Mouse (Mus musculus): ENCODE data around the gene Fads2.

Fads2 gene

GRCm38 (mm10) chr19:10126479-10127250, 25.1 kb upstream of the Fads2 start:
- no peak overlapping the region for H3K4me3 ChIP-seq (replicated peaks; ENCODE audit: low read length)
- no peaks in the 10 kb centered on the region for H3K36me3 ChIP-seq (ENCODE audit: insufficient read depth, low read length)
- peaks cover 27% of the 10 kb centered on the region for H3K4me1 ChIP-seq (replicated peaks; ENCODE audit: low read depth, low read length)
- TF ChIP-seq POU5F1 (IDR thresholded peaks at IDR 0.05; ENCODE audit: borderline replicate concordance, low read length): no peak
- TF ChIP-seq CTCF (conservative IDR thresholded peaks at IDR 0.05; ENCODE audit: low read length): no peak
- TF ChIP-seq NANOG (IDR thresholded peaks at IDR 0.05; ENCODE audit: borderline replicate concordance, low read length): no peak
- no peaks in the 10 kb centered on the region for H3K27me3 ChIP-seq (ENCODE audit: insufficient read depth, low read length)
- no peaks in the 10 kb centered on the region for H3K9me3 ChIP-seq (ENCODE audit: low read length)

DNA sequence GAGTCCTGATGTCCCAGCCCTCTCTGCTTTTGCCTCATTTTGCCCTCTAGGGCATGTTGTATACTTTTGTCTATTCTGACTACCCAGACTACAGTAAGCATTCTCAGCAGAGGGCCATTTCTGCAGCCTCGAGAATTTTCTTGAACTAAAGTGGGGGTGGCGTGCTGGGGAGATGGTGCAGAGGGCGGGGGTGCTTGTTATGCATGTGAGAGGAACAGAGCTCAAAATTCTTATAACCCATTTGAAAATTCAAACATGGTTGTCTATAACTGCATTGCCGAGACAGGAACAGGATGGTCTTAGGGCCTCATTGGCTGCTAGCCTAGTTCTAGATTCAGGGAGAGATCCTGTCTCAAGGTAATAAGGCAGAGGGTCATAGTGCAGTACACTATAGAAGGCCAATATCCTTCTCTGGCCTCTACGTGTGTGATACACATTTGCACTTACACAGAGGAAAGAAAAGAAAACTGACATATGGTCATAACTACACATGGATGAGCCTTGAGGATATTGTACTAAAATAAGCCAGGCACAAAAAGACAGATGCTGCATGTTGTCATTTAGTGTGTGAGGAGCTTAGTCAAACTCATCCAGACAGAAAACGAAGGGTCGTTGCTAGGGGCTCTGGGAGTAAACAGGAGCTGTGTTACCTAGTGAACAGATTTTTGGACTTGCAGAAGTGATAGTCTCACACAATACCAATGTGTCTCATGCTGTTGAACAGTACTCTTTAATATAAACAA, 22.5 kb upstream of the Fads2 start:
- no peak for TF ChIP-seq POU5F1 (IDR thresholded peaks at IDR 0.05; ENCODE audit: borderline replicate concordance, low read length)
- no peak for TF ChIP-seq CTCF (conservative IDR thresholded peaks at IDR 0.05; ENCODE audit: low read length)
- no peak for TF ChIP-seq NANOG (IDR thresholded peaks at IDR 0.05; ENCODE audit: borderline replicate concordance, low read length)
- no peaks in the 10 kb centered on the region for H3K9me3 ChIP-seq (ENCODE audit: low read length)

GRCm38 (mm10) chr19:10122021-10122631, 20.6 kb upstream of the Fads2 start:
- Histone ChIP-seq H3K27me3 (ENCODE audit: insufficient read depth, low read length) (peaks cover 8% of the 10 kb centered on the region), H3K4me1 (replicated peaks; ENCODE audit: low read depth, low read length) (0 out of 2 replicates have a peak, but pooled peaks cover 2% of the 10 kb centered on the region), H3K36me3 (ENCODE audit: insufficient read depth, low read length) (no peaks in the 10 kb centered on the region), H3K9me3 (ENCODE audit: low read length) (no peaks in the 10 kb centered on the region), H3K4me3 (replicated peaks; ENCODE audit: low read length) (no peak overlapping the region)
- TF ChIP-seq CTCF (conservative IDR thresholded peaks at IDR 0.05; ENCODE audit: low read length) (no peak), NANOG (IDR thresholded peaks at IDR 0.05; ENCODE audit: borderline replicate concordance, low read length) (no peak), POU5F1 (IDR thresholded peaks at IDR 0.05; ENCODE audit: borderline replicate concordance, low read length) (no peak)

More for the DNA sequence above, 22.5 kb upstream of the Fads2 start:
- H3K36me3 ChIP-seq (ENCODE audit: insufficient read depth, low read length): no peaks in the 10 kb centered on the region
- no peak overlapping the region for H3K4me3 ChIP-seq (replicated peaks; ENCODE audit: low read length)
- H3K4me1 ChIP-seq (replicated peaks; ENCODE audit: low read depth, low read length): peaks cover 11% of the 10 kb centered on the region
- no peaks in the 10 kb centered on the region for H3K27me3 ChIP-seq (ENCODE audit: insufficient read depth, low read length)

GRCm38 (mm10) chr19:10116641-10117040, 15.1 kb upstream of the Fads2 start:
- Histone ChIP-seq H3K4me3 (replicated peaks; ENCODE audit: low read length) (no peak overlapping the region), H3K4me1 (replicated peaks; ENCODE audit: low read depth, low read length) (peaks cover 11% of the 10 kb centered on the region), H3K36me3 (ENCODE audit: insufficient read depth, low read length) (no peaks in the 10 kb centered on the region), H3K27me3 (ENCODE audit: insufficient read depth, low read length) (peaks cover 27% of the 10 kb centered on the region), H3K9me3 (ENCODE audit: low read length) (no peaks in the 10 kb centered on the region)
- TF ChIP-seq POU5F1 (IDR thresholded peaks at IDR 0.05; ENCODE audit: borderline replicate concordance, low read length) (no peak), CTCF (conservative IDR thresholded peaks at IDR 0.05; ENCODE audit: low read length) (no peak), NANOG (IDR thresholded peaks at IDR 0.05; ENCODE audit: borderline replicate concordance, low read length) (no peak)

DNA sequence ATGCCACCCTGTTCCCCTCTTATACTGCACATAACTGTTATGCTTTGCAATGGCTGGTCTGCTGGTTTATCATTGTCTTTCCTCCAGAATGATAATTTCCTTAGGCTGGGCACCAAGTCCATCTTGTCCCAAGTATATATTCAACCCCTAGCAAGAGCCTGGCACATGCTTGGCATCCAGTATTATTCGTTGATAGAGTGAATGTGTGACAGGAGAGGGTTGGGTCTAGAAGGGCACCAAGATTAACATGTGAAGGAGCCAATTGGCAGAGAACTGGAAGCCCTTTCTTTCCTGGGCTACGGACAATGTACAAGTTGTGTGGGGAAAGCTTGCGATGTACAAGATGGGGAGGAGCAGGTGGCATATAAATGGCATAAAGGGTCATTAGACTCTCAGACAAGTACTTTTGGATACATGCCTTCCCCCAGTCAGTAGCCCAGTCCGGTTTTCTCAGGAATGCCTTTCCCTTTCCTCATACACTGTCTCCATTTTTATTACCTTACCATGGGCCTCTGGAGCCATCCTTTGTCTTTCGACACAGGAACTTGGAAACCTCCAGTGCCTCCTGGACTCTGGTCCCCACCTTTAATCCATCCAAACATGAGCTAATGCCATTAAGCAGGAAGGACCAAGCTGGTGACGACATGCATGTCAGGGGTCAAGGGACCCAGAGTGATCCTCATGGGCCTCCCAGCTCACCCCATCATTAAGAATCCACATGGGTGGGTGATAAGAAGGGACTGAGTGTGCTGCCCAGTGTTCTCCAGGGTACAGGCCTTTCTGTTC, 14.0 kb upstream of the Fads2 start:
- peaks cover 11% of the 10 kb centered on the region for H3K4me1 ChIP-seq (replicated peaks; ENCODE audit: low read depth, low read length)
- TF ChIP-seq NANOG (IDR thresholded peaks at IDR 0.05; ENCODE audit: borderline replicate concordance, low read length) (no peak), CTCF (conservative IDR thresholded peaks at IDR 0.05; ENCODE audit: low read length) (no peak), POU5F1 (IDR thresholded peaks at IDR 0.05; ENCODE audit: borderline replicate concordance, low read length) (no peak)
- peaks cover 27% of the 10 kb centered on the region for H3K27me3 ChIP-seq (ENCODE audit: insufficient read depth, low read length)
- no peaks in the 10 kb centered on the region for H3K9me3 ChIP-seq (ENCODE audit: low read length)
- no peaks in the 10 kb centered on the region for H3K36me3 ChIP-seq (ENCODE audit: insufficient read depth, low read length)
- H3K4me3 ChIP-seq (replicated peaks; ENCODE audit: low read length): no peak overlapping the region

GRCm38 (mm10) chr19:10112956-10113355, 11.4 kb upstream of the Fads2 start:
- Histone ChIP-seq H3K4me1 (replicated peaks; ENCODE audit: low read depth, low read length) (peaks cover 11% of the 10 kb centered on the region), H3K9me3 (ENCODE audit: low read length) (no peaks in the 10 kb centered on the region), H3K27me3 (ENCODE audit: insufficient read depth, low read length) (peaks cover 29% of the 10 kb centered on the region), H3K4me3 (replicated peaks; ENCODE audit: low read length) (no peak overlapping the region), H3K36me3 (ENCODE audit: insufficient read depth, low read length) (no peaks in the 10 kb centered on the region)
- TF ChIP-seq POU5F1 (IDR thresholded peaks at IDR 0.05; ENCODE audit: borderline replicate concordance, low read length) (no peak), CTCF (conservative IDR thresholded peaks at IDR 0.05; ENCODE audit: low read length) (no peak), NANOG (IDR thresholded peaks at IDR 0.05; ENCODE audit: borderline replicate concordance, low read length) (no peak)

GRCm38 (mm10) chr19:10108666-10109065, 7.1 kb upstream of the Fads2 start:
- TF ChIP-seq NANOG (IDR thresholded peaks at IDR 0.05; ENCODE audit: borderline replicate concordance, low read length): no peak

GRCm38 (mm10) chr19:10108129-10108528, 6.6 kb upstream of the Fads2 start:
- Histone ChIP-seq H3K27me3 (ENCODE audit: insufficient read depth, low read length) (peaks cover 11% of the 10 kb centered on the region; the same call in 1 of the 2 replicates), H3K4me3 (replicated peaks; ENCODE audit: low read length) (no peak overlapping the region), H3K36me3 (ENCODE audit: insufficient read depth, low read length) (no peaks in the 10 kb centered on the region), H3K9me3 (ENCODE audit: low read length) (no peaks in the 10 kb centered on the region), H3K4me1 (replicated peaks; ENCODE audit: low read depth, low read length) (peaks cover 18% of the 10 kb centered on the region)
- TF ChIP-seq POU5F1 (IDR thresholded peaks at IDR 0.05; ENCODE audit: borderline replicate concordance, low read length) (no peak), CTCF (conservative IDR thresholded peaks at IDR 0.05; ENCODE audit: low read length) (no peak), NANOG (IDR thresholded peaks at IDR 0.05; ENCODE audit: borderline replicate concordance, low read length) (no peak)

More at GRCm38 (mm10) chr19:10108666-10109065, 7.1 kb upstream of the Fads2 start:
- Histone ChIP-seq H3K27me3 (ENCODE audit: insufficient read depth, low read length) (peaks cover 8% of the 10 kb centered on the region; the same call in 1 of the 2 replicates), H3K4me1 (replicated peaks; ENCODE audit: low read depth, low read length) (peaks cover 14% of the 10 kb centered on the region), H3K36me3 (ENCODE audit: insufficient read depth, low read length) (no peaks in the 10 kb centered on the region), H3K4me3 (replicated peaks; ENCODE audit: low read length) (no peak overlapping the region), H3K9me3 (ENCODE audit: low read length) (no peaks in the 10 kb centered on the region)
